Mouse (Mus musculus) limb, embryonic 13.5 days (tissue): Measurements from ENCODE around the gene Igsf21. TPM values are rescaled to one million over a fixed set of nuclear protein-coding genes. Genes with fewer than 3 reads are reported as not detected.

Experiments used
- ATAC-seq: fragments of 200-750 bp; cut with Nextera tagmentation; 2 replicates; pipeline ENCODE4 v1.8.0; 2017; ENCODE audit warnings: low read depth, moderate number of reproducible peaks, moderate TSS enrichment; ENCODE audit not compliant: low FRiP score
- H3K27ac ChIP-seq: fragments of 300-500 bp; sonication (generic); 2 replicates; pipeline ENCODE4 v1.5.1; 2015; ENCODE audit warnings: inconsistent platforms, mild to moderate bottlenecking, moderate library complexity
- H3K27me3 ChIP-seq: fragments of 300-500 bp; sonication (generic); 2 replicates; pipeline ENCODE4 v1.6.1; 2015; ENCODE audit warnings: mild to moderate bottlenecking, inconsistent platforms
- H3K36me3 ChIP-seq: fragments of 300-500 bp; sonication (generic); 2 replicates; pipeline ENCODE4 v1.6.1; 2015; ENCODE audit warnings: inconsistent platforms, mild to moderate bottlenecking, moderate library complexity
- H3K4me1 ChIP-seq: fragments of 300-500 bp; sonication (generic); 2 replicates; pipeline ENCODE4 v1.6.1; 2015; ENCODE audit warnings: inconsistent platforms
- H3K4me2 ChIP-seq: fragments of 300-500 bp; sonication (generic); replicated peaks from 2 replicates; pipeline ENCODE4 v1.6.1; 2015; ENCODE audit warnings: inconsistent platforms, mild to moderate bottlenecking, moderate library complexity
- H3K4me3 ChIP-seq: fragments of 300-500 bp; sonication (generic); 2 replicates; pipeline ENCODE4 v1.5.1; 2015; ENCODE audit warnings: moderate library complexity, mild to moderate bottlenecking, inconsistent platforms
- H3K9ac ChIP-seq: fragments of 300-500 bp; sonication (generic); 2 replicates; pipeline ENCODE4 v1.6.1; 2015; ENCODE audit warnings: mild to moderate bottlenecking, inconsistent platforms
- H3K9me3 ChIP-seq: fragments of 300-500 bp; sonication (generic); 2 replicates; pipeline ENCODE4 v1.6.1; 2016; ENCODE audit warnings: inconsistent platforms
- WGBS: fragments of 180-500 bp; shearing (Covaris S2); methylation state at CpG from one replicate; pipeline ENCODE4 v1.1.7; 2015; 5-methylcytosine and 5-hydroxymethylcytosine counted together
- polyA plus RNA-seq: library from polyadenylated mRNA; unstranded; fragments of >200 nt; fragmentation: Nextera tagmentation; extraction: Ambion mirVana; gene quantifications from 2 replicates; pipeline ENCODE4 v1.2.1, GENCODE M21; 2015

Gene Igsf21
- polyA plus RNA-seq, 1 experiment from 2014 or later: 0.32 TPM

DNA sequence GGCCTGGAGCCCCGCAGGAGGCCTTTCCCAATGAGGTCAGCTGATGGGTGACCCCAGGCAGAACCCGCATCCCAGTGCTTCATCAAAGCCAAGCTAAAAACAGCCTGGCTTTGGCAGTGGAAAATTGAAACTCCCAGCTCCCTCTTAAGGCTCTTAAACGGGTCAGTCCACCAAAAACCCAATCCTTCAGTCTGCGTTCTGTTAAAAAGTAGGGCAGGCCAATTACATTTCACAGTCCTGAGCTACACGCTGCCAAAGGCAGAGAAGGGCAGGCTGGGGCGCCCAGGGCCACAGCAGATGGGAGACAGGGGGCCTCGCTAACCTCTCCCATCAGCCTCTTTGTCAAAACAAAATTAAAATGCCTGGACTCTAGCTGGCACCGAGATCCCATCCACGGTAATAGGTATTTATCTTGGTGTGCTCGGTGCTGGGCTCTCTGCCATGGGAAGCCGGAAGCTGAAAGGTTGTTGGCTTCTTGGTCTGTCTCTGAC lies 162.0 kb downstream of the Igsf21 start:
- no peaks in the 10 kb centered on the region for H3K9me3 ChIP-seq
- H3K36me3 ChIP-seq: no peaks in the 10 kb centered on the region
- H3K4me3 ChIP-seq: no peak overlapping the region
- ATAC-seq: peak; percentile 61; the same call in 1 of the 2 replicates
- H3K27ac ChIP-seq: peak overlapping the region; percentile 39; the same call in 1 of the 2 replicates
- H3K4me1 ChIP-seq: peaks cover 7% of the 10 kb centered on the region; the same call in 1 of the 2 replicates
- H3K9ac ChIP-seq: no peak overlapping the region
- H3K4me2 ChIP-seq: no peak overlapping the region
- WGBS: 54% methylated on average over 11 of the region's 11 CpGs
- H3K27me3 ChIP-seq: peaks cover 8% of the 10 kb centered on the region; the same call in 1 of the 2 replicates

DNA sequence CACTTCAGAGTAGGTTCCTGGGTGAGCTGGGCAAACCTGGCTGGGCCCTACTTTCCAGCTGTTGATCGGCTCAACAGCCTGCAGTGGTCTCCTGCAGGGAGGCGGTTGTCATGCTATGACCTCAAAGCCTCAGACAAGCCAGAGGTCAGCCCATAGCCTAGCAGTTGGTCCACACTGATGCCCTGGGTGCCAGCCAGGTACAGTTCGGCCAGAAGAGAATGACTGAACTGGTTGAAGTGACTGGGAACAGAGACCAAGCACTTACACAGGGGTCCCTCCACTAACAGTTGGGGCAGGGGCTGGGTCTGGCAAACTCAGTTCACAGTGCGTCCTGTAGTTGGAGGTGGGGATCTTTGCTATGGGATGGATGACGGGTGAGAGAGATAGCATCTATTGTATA lies 162.5 kb downstream of the Igsf21 start:
- 75% methylated on average over 5 of the region's 5 CpGs for WGBS
- Histone ChIP-seq H3K4me1 (peaks cover 7% of the 10 kb centered on the region; the same call in 1 of the 2 replicates), H3K27ac (peak overlapping the region; percentile 39; the same call in 1 of the 2 replicates), H3K4me3 (no peak overlapping the region), H3K9me3 (no peaks in the 10 kb centered on the region), H3K9ac (no peak overlapping the region), H3K36me3 (no peaks in the 10 kb centered on the region), H3K4me2 (no peak overlapping the region), H3K27me3 (peaks cover 8% of the 10 kb centered on the region; the same call in 1 of the 2 replicates)
- ATAC-seq: no peak

- H3K4me2 ChIP-seq: no peak overlapping the region
- H3K27ac ChIP-seq: no peak overlapping the region
- H3K4me3 ChIP-seq: no peak overlapping the region
- H3K9me3 ChIP-seq: no peaks in the 10 kb centered on the region
- no peak for ATAC-seq
- peaks cover 21% of the 10 kb centered on the region for H3K4me1 ChIP-seq
- H3K9ac ChIP-seq: no peak overlapping the region
- H3K36me3 ChIP-seq: no peaks in the 10 kb centered on the region
- peaks cover 6% of the 10 kb centered on the region; the same call in 1 of the 2 replicates for H3K27me3 ChIP-seq
- 89% methylated on average over 5 of the region's 5 CpGs for WGBS
Observed at GRCm38 (mm10) chr4:140078416-140078815, 168.2 kb downstream of the Igsf21 start.

GRCm38 (mm10) chr4:140077615-140078014 lies 169.0 kb downstream of the Igsf21 start:
- H3K9ac ChIP-seq: no peak overlapping the region
- peaks cover 21% of the 10 kb centered on the region for H3K4me1 ChIP-seq
- no peaks in the 10 kb centered on the region for H3K9me3 ChIP-seq
- 0 out of 2 replicates have a peak overlapping the region, but pooled peaks have one; percentile 1 for H3K4me2 ChIP-seq
- no peak overlapping the region for H3K27ac ChIP-seq
- H3K36me3 ChIP-seq: no peaks in the 10 kb centered on the region
- WGBS: 42% methylated on average over 8 of the region's 8 CpGs
- no peak overlapping the region for H3K4me3 ChIP-seq
- peaks cover 10% of the 10 kb centered on the region for H3K27me3 ChIP-seq
- no peak for ATAC-seq

DNA sequence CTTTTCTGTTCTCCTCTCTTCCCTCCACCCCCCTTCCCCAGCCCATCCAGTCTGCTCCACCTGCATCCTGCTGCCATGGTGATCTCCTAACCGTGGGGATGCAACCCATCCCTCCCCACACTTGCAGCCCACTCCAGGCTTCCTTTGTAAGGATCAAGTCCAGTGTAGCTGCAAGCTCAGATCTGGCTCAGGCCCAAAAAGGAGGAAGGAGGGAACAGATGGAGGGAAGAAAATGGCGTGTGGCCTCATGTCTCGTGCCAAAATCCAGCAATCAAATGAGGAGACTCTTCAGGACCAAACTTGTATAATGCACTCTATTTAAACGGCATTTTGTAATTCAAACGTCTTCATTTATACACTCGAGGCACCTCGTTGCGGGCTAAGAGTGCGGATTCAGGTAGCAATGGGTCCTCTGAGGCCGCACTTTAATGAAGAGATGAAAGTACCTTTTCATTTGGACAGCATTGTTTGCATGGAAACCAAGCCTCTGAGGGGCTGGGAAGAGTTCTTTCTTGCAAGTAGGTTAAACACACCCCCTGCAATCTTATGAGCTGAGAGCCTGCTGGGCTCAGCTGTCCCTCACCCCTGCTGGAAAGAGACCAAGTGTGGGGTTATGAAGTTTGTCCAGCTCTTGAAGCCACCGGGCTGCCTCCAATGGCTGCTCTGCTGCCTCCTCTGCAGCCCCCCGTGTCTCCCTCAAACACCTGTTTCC lies 169.6 kb downstream of the Igsf21 start:
- H3K36me3 ChIP-seq: no peaks in the 10 kb centered on the region
- H3K27ac ChIP-seq: no peak overlapping the region
- H3K4me3 ChIP-seq: no peak overlapping the region
- H3K4me2 ChIP-seq: 0 out of 2 replicates have a peak overlapping the region, but pooled peaks have one; percentile 1
- ATAC-seq: peak; percentile 75
- H3K4me1 ChIP-seq: peaks cover 21% of the 10 kb centered on the region
- H3K27me3 ChIP-seq: peaks cover 17% of the 10 kb centered on the region
- H3K9ac ChIP-seq: no peak overlapping the region
- no peaks in the 10 kb centered on the region for H3K9me3 ChIP-seq
- WGBS: 51% methylated on average over 12 of the region's 12 CpGs

- H3K9me3 ChIP-seq: no peaks in the 10 kb centered on the region
- H3K27me3 ChIP-seq: peaks cover 22% of the 10 kb centered on the region
- H3K4me1 ChIP-seq: peaks cover 21% of the 10 kb centered on the region
- H3K4me3 ChIP-seq: no peak overlapping the region
- no peak overlapping the region for H3K9ac ChIP-seq
- H3K27ac ChIP-seq: no peak overlapping the region
- ATAC-seq: no peak
- H3K4me2 ChIP-seq: no peak overlapping the region
- WGBS: 73% methylated on average over 6 of the region's 6 CpGs
- H3K36me3 ChIP-seq: no peaks in the 10 kb centered on the region
Observed at GRCm38 (mm10) chr4:140076428-140076827, 170.2 kb downstream of the Igsf21 start.

DNA sequence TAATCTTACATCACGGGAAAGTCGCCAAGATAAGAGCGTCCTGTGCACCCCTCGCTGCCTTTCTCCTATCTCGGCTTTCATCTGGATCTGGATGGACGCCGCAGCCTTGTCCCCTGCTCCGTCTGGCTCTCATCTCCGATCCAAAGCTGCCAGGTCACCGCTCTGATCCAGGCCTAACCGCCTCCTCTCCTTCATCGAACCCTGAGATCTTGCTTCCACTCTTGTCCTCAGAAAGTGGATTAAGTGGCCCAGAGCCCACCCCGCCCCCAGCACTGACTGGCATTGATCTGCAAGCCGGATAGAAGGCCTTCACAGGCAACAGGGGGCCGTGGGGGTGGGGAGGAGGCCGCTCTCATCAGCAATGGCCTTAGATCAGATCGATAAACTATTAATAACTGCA lies 175.5 kb downstream of the Igsf21 start:
- WGBS: 29% methylated on average over 17 of the region's 17 CpGs
- Histone ChIP-seq H3K9ac (no peak overlapping the region), H3K4me3 (no peak overlapping the region), H3K4me2 (no peak overlapping the region), H3K9me3 (peaks cover 11% of the 10 kb centered on the region), H3K4me1 (no peaks in the 10 kb centered on the region), H3K27ac (no peak overlapping the region), H3K27me3 (peaks cover 58% of the 10 kb centered on the region), H3K36me3 (no peaks in the 10 kb centered on the region)
- no peak for ATAC-seq

DNA sequence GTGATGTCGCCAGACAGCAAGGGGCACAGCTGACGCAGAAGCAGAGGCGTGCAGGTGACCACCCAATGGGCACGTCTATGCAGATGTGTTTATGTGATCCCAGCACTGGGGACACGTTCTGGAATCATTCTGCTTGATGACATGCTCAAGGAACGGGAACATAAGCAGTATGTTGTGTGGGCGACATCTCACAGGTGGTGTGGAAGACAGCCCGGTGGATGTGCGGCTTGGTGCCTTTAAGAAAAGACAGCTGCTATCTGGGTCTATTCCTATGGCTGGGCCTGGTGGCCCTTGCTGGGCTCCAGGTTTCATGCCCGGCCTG lies 176.3 kb downstream of the Igsf21 start:
- no peak overlapping the region for H3K4me3 ChIP-seq
- H3K4me2 ChIP-seq: no peak overlapping the region
- no peak overlapping the region for H3K27ac ChIP-seq
- H3K9me3 ChIP-seq: peaks cover 11% of the 10 kb centered on the region
- H3K4me1 ChIP-seq: no peaks in the 10 kb centered on the region
- H3K27me3 ChIP-seq: peaks cover 58% of the 10 kb centered on the region
- ATAC-seq: no peak
- no peaks in the 10 kb centered on the region for H3K36me3 ChIP-seq
- 33% methylated on average over 10 of the region's 10 CpGs for WGBS
- H3K9ac ChIP-seq: no peak overlapping the region

- H3K9ac ChIP-seq: no peak overlapping the region
- no peak overlapping the region for H3K27ac ChIP-seq
- no peak for ATAC-seq
- no peak overlapping the region for H3K4me2 ChIP-seq
- H3K4me3 ChIP-seq: no peak overlapping the region
- peaks cover 56% of the 10 kb centered on the region for H3K27me3 ChIP-seq
- no peaks in the 10 kb centered on the region for H3K36me3 ChIP-seq
- WGBS: 6% methylated on average over 15 of the region's 15 CpGs
- H3K4me1 ChIP-seq: no peaks in the 10 kb centered on the region
- H3K9me3 ChIP-seq: peaks cover 11% of the 10 kb centered on the region
Observed at GRCm38 (mm10) chr4:140069563-140070330, 176.8 kb downstream of the Igsf21 start.

DNA sequence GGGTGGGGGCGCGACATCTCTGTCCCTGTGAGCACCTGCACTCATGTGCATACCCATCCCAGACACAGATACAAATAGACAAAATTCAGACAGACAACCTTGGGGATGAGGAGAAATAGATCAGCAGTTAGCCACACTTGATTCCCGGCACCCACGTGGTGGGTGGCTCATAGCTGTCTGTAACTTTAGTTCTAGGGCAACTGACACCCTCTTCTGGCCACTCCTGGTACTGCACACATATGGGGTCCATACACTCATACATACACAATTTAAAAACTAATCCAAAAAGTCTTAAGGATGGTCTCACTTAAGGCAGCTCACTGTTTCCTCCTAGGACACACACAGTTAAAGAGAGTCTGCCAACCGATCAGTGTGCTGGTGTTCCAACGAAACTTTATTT lies 178.1 kb downstream of the Igsf21 start:
- Histone ChIP-seq H3K9me3 (peaks cover 11% of the 10 kb centered on the region), H3K27ac (no peak overlapping the region), H3K4me1 (0 out of 2 replicates have a peak, but pooled peaks cover 1% of the 10 kb centered on the region), H3K36me3 (no peaks in the 10 kb centered on the region), H3K4me3 (no peak overlapping the region), H3K4me2 (no peak overlapping the region), H3K9ac (no peak overlapping the region), H3K27me3 (peaks cover 52% of the 10 kb centered on the region)
- 93% methylated on average over 6 of the region's 6 CpGs for WGBS
- no peak for ATAC-seq

DNA sequence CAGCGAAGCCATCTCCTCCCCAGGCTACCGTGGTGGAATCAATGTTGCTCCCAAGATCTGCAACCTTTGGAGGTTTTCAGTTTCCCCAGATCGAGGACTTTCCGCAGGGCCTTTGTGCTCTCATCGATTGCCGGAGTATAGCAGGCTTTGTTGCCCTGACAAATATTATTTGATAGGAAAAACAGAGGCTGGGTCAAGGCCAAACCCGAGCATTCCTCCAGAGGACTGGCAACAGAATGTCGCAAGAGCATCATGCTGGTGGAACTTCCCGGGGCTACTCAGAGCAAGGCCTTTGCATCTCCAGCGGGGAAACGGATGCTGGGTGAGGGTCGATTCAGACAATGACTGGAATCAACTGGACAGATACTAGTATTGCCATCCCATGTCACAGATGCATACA lies 180.6 kb downstream of the Igsf21 start:
- Histone ChIP-seq H3K9ac (no peak overlapping the region), H3K27ac (no peak overlapping the region), H3K27me3 (peaks cover 32% of the 10 kb centered on the region), H3K36me3 (no peaks in the 10 kb centered on the region), H3K4me3 (no peak overlapping the region), H3K9me3 (peaks cover 11% of the 10 kb centered on the region), H3K4me2 (no peak overlapping the region), H3K4me1 (0 out of 2 replicates have a peak, but pooled peaks cover 3% of the 10 kb centered on the region)
- no peak for ATAC-seq
- WGBS: 89% methylated on average over 12 of the region's 12 CpGs

DNA sequence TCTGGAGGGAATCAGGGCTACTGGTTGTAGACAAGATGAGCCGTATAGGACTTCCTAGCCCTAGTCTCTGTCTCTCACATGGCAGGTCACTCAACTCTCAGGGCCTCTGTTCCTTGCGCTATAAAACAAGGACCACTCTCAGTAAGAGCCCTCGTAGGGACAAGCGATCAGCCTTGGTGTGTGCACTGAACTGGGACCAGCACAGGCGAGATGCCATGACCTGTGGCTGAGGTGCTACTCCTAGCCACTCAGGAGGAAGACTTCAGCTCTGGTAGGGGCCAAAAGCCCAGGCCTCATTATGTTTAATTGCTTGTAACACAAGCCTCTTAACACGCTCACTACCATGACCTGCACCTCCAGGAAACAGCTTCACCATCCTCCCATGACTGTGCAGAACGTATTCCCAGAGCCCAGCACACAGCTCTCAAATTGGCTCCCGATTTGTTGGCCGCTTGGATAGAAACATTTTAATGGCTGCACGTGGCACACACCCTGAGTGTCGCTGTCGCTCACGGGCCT lies 183.4 kb downstream of the Igsf21 start:
- Histone ChIP-seq H3K4me1 (0 out of 2 replicates have a peak, but pooled peaks cover 3% of the 10 kb centered on the region), H3K4me2 (no peak overlapping the region), H3K27me3 (0 out of 2 replicates have a peak, but pooled peaks cover 7% of the 10 kb centered on the region), H3K36me3 (no peaks in the 10 kb centered on the region), H3K9me3 (peaks cover 6% of the 10 kb centered on the region), H3K4me3 (no peak overlapping the region), H3K9ac (no peak overlapping the region), H3K27ac (no peak overlapping the region)
- WGBS: 46% methylated on average over 13 of the region's 13 CpGs
- no peak for ATAC-seq
